Mouse (Mus musculus) layer of hippocampus, adult 9-10 months (tissue): ENCODE measurements around the gene Cdc37.

Experiments used
- DNase-seq: peaks from one replicate; pipeline ENCODE4 v3.0.0; 2022; ENCODE audit warnings: low spot score

Gene Cdc37

GRCm38 (mm10) chr9:21167140-21168097 is 17.6 kb upstream of the Cdc37 start:
- DNase-seq, result no peak

- no peak for DNase-seq
Observed at GRCm38 (mm10) chr9:21166516-21166915, 16.7 kb upstream of the Cdc37 start.

GRCm38 (mm10) chr9:21165952-21166451 is 16.2 kb upstream of the Cdc37 start:
- no peak for DNase-seq

- DNase-seq, result no peak
Observed at GRCm38 (mm10) chr9:21165041-21165951, 15.5 kb upstream of the Cdc37 start, which contains the start of gene Pde4a. TSS of gene Pde4a (plus strand) at chr9:21165714.

GRCm38 (mm10) chr9:21164072-21164471 is 14.3 kb upstream of the Cdc37 start:
- no peak for DNase-seq

GRCm38 (mm10) chr9:21163086-21164050 is 13.6 kb upstream of the Cdc37 start:
- no peak for DNase-seq

GRCm38 (mm10) chr9:21161209-21161909 is 11.6 kb upstream of the Cdc37 start:
- peak; percentile 88 for DNase-seq

GRCm38 (mm10) chr9:21154787-21155186 is 5.0 kb upstream of the Cdc37 start:
- no peak for DNase-seq

GRCm38 (mm10) chr9:21153833-21154232 is 4.1 kb upstream of the Cdc37 start:
- DNase-seq, result no peak

GRCm38 (mm10) chr9:21153331-21153730 is 3.5 kb upstream of the Cdc37 start:
- no peak for DNase-seq

- no peak for DNase-seq
Observed at GRCm38 (mm10) chr9:21152715-21153114, 2.9 kb upstream of the Cdc37 start.

- no peak for DNase-seq
Observed at GRCm38 (mm10) chr9:21149077-21149653, 617 bp downstream of the Cdc37 start.

- no peak for DNase-seq
Observed at GRCm38 (mm10) chr9:21148427-21148826, 1.4 kb downstream of the Cdc37 start.

- DNase-seq, result no peak
Observed at GRCm38 (mm10) chr9:21146722-21147121, 3.1 kb downstream of the Cdc37 start.

- no peak for DNase-seq
Observed at GRCm38 (mm10) chr9:21145431-21145830, 4.4 kb downstream of the Cdc37 start.

- no peak for DNase-seq
Observed at GRCm38 (mm10) chr9:21144361-21144760, 5.4 kb downstream of the Cdc37 start.

GRCm38 (mm10) chr9:21141922-21142321 is 7.9 kb downstream of the Cdc37 start:
- no peak for DNase-seq

GRCm38 (mm10) chr9:21138386-21138785 is 11.4 kb downstream of the Cdc37 start:
- no peak for DNase-seq

GRCm38 (mm10) chr9:21137229-21137628 is 12.6 kb downstream of the Cdc37 start:
- no peak for DNase-seq

GRCm38 (mm10) chr9:21136401-21136800 is 13.4 kb downstream of the Cdc37 start:
- no peak for DNase-seq
